Mouse (Mus musculus) T-helper 2 cell (primary cell): ENCODE results near the gene Svs3b.
"Not testable (repeated sequence)": the region's sequence is repeated elsewhere in the genome, so short reads cannot be mapped to it uniquely, and the experiment has no call there.

Experiments used
- in situ Hi-C: fragments of 300-600 bp; cut with MboI, MseI; formaldehyde crosslinking; loops from one replicate; pipeline ENCODE4 v1.15.1; 2025; ENCODE audit warnings: high pct_unique_total_duplicates

Svs3b gene

DNA sequence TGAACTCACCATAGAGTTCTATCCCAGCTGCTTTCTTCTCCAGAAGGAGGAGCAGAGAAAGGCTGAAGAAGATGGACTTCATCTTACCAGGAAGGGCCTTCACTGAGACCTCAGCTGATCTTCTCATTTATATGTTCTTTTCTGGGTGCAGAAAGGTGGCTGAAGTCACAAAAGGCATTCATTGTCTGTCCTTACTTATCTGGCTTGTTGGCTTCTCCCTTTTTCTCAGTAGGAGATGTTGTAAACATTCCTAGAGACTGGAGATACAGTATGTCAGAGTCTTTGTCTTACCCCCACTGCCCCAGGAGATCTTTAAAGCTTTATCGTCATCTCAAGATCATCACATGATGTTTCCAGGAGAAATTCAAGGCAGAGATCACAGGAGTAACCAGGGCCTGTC lies at the start of gene Svs3b:
Svs3b (minus strand) TSS at position 101 of the 400 bp plus-strand sequence.
- in situ Hi-C loops = not testable (repeated sequence)

DNA sequence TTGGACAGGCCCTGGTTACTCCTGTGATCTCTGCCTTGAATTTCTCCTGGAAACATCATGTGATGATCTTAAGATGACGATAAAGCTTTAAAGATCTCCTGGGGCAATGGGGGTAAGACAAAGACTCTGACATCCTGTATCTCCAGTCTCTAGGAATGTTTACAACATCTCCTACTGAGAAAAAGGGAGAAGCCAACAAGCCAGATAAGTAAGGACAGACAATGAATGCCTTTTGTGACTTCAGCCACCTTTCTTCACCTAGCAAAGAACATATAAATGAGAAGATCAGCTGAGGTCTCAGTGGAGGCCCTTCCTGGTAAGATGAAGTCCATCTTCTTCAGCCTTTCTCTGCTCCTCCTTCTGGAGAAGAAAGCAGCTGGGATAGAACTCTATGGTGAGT lies 32.5 kb upstream of the Svs3b start, which contains the start of gene Svs3a:
Svs3a (plus strand) TSS at position 301 of the 400 bp plus-strand sequence.
- in situ Hi-C loops = not testable (repeated sequence)

DNA sequence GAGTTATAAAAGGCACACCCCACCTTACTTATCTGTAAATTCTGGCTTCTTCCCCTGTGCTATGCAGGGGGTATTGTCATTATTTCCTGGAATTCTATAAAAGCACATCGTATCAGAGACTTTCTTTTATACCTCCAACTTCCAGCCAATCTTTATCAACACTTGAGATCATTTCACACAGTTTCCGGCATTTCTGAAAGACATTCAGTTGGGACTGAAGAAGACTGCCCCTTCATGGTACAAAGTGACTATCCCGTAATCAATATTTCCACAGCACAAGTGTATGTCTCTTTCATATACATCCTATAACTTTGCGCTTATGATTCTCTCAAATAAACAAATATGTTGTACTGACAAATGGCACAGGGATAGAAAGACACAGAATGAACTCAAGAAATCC lies 21.9 kb upstream of the Svs3b start, which contains the start of gene Svs4:
Svs4 (minus strand) TSS at position 101 of the 400 bp plus-strand sequence.
- in situ Hi-C loops = no loop called here

DNA sequence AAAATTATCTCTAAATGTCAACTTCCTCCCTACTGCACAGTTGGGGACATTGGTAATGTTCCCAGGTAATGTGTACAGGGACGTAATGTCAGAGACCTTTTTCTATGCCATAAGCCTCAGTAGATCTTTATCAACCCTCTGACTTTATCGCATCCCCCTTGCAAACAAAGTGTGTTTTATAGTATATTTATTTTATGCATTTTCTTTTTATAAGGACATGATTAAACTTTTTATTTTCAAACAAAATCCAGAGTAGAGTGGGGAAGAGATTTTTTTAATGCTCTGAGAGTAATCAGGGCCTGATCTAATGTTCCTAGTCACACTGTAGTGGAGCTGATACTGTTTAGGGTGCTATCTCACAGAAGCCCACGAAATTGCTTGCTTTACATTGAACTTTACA lies 18.1 kb downstream of the Svs3b start, which contains the start of gene Svs2:
Svs2 (minus strand) TSS at position 101 of the 400 bp plus-strand sequence.
- in situ Hi-C loops = no loop called here

DNA sequence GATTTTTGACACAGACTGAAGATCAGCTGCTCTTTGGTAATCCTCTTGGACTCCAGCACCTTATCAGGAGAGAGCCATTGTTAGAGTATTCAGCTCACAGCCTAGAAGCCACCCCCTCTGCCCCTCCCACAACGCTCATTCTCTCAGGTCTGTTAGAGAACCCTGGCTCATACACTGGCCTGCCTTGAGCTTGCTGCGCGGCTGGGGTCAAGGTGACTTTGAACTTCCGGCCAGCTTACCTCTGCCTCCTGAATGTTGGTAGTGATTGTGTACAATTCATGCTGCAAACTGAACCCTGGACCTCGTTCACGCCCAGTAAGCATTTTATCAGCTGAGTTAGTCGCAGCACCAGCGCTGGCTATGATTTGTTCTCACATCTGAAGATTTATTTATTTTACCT lies 23.8 kb downstream of the Svs3b start:
- in situ Hi-C loops = no loop called here

DNA sequence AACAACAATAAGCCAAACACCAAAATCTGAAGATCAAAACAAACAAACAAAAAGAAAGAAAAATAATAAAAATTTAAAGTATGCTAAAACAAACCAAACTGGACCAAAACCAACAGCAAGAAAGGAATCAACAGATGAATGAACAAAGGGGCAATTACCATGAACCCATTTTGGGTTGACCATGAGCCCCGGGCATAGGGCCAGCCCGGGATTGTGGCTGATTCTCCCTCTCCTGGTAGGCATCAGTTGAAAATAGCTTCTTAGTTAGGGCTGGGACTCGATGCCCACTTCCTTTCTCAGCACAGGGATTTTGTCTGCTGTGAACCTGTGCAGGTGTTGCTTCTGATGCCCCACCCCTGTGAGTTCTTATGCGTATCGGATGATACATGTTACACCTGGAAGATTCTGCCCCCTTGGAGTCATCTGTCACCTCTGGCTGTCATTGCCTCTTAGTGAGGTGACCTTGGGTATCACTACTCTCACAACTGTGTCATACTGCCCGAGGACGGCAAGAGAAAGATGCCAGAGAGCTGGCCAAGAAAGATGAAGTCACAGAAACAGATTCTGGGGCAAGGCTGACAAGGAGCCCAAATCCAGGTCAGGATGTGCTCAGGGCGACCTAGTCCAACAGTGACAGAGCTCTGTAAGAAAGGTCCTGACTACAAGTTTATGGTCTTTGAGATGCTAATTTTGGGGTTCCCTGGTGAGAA lies 27.9 kb downstream of the Svs3b start:
- in situ Hi-C loops = no loop called here

DNA sequence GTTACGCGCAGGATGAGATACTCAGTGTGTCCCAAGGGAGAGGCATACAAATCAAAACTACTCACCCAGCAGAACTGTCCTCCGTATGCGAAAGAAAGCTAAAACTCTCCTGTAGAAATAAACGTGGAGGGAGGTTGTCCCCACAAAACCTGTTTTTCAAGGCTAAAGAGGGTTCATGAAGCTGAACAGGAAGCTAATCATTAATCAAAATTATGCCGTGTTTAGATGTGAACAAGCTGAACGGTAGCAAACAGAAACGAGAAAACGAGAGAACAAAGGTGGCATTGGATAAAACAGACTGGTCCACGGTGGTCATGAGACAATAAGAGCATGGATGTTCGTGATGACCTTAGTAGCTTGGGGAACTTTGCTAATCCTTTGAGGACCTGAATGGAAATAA lies 34.9 kb downstream of the Svs3b start, which contains the start of gene Wfdc15b:
Wfdc15b (minus strand) TSS at position 139 of the 400 bp plus-strand sequence.
- in situ Hi-C loops = no loop called here

DNA sequence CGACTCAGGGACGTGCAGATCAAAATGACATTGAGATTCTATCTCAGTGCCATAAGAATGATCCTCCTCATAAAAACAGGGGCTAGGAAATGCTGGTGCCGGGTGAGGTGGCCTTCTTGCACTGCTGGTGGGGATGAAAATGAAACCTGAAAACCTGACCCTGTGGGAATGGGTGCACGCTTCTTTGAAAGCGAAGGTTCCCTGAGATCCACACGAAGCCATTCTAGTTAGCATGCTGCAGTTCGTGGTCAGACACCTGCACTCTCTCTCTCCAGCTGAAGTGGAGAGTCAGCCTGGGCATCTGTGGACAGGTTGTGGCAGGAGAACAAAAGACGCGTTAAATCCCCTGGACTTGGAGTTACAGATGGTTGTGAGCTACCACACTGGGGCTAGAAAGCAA lies 37.1 kb downstream of the Svs3b start:
- in situ Hi-C loops = no loop called here

DNA sequence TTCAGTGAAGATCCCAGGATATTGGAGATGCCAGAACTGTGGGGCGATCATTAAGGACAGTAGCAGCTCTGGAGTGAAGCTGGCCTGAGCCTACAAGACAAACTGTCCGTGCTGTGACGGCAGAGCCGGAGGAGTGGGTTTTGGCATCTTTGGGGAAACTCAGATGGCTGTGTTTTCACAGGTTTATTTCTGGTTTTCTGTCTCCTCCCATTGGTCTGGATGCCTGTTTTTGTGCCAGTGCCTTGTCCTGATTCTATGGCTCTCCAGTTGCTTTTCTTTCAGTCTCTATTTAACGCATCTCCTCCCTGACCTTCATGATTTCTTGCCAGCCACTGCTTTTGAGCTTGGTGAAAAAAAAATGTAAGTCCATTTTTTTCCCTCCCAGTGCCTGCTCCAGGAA lies 43.7 kb downstream of the Svs3b start:
- in situ Hi-C loops = no loop called here

DNA sequence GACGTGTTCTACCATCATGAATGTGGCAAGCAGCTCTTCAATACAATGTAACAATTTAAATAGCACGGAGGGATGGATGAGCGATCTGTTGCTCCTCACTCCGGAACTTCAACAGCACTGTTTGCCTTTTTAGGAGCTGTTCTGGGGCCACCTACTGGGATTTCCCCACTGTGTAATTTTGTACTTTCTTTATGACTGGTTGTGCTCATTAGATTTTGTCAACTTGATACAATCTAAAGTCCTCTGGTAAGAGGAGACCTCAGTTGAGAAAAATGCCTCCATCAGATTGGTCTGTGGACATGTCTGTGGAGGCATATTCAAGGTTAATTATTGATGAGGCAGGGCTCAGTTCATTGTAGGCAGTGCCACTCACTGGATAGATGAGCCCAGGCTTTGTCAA lies 45.5 kb downstream of the Svs3b start:
- in situ Hi-C loops = no loop called here

DNA sequence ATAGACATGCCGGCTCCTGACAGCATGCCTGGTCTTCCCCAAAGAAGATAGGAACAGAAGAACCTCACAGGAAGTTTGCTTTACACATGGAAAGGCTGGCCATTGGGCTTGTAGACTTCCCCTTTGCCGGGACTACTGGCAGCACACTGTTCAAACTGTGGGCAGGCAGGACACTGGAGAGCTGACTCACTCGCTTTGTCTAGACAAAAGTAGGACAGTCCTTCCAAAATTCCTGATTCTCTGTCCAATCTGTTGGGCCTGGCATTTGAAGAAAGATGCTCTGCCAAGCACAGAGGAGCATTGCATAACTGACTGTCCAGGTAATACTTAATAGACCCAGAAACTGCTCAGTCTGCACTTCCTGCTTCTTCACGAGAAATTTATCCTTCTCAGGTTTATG lies 49.8 kb downstream of the Svs3b start:
- in situ Hi-C loops = no loop called here

DNA sequence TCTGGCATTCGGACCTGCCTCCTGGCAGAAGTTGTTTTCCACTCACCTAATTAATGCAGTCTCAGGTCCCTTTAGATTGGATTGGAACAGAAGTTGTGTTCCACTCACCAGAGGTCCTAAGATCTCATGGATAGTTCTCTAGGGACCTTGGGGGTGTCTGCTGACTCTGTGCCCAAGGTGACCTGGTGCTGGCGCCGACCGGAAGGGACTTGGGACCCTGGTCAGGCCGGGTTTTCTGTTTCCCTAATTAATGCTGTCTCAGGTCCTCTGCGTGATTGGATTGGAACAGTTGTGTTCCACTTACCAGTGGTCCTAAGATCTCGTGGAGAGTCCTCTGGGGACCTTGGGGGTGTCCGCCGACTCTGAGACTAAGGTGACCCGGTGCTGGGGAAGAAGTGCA lies 50.4 kb downstream of the Svs3b start:
- in situ Hi-C loops = not testable (repeated sequence)
